Mouse (Mus musculus): ENCODE measurements at regions not wholly inside any gene's neighbourhood (a gene's known extent, or its start where the extent isn't known, plus 50 kb on each side); places are given as distances from the start of the nearest gene placed in this dataset.

GRCm38 (mm10) chr8:125619336-125619906, 49.8 kb upstream of the Sipa1l2 start:
- Histone ChIP-seq H3K27ac (ENCODE audit: control insufficient read depth, insufficient read depth, low read depth, low read length) (peak overlapping the region; percentile 2; the same call in 1 of the 2 replicates), H3K36me3 (ENCODE audit: control insufficient read depth, insufficient read depth, low read length) (no peaks in the 10 kb centered on the region), H3K27me3 (ENCODE audit: control insufficient read depth, insufficient read depth, low read length) (no peaks in the 10 kb centered on the region), H3K4me3 (ENCODE audit: control insufficient read depth, low read depth, low read length) (peak overlapping the region; percentile 78), H3K4me1 (ENCODE audit: control insufficient read depth, insufficient read depth, low read length) (peaks cover 2% of the 10 kb centered on the region; the same call in 1 of the 2 replicates)
- peak; percentile 57 for TF ChIP-seq POLR2A (IDR thresholded peaks at IDR 0.05; ENCODE audit: control insufficient read depth, low read depth, low read length)
- TF ChIP-seq CTCF (IDR thresholded peaks at IDR 0.05; ENCODE audit: control insufficient read depth, insufficient read depth, insufficient replicate concordance, low read depth, low read length) = no peak

Data from testis, adult 2 months (tissue).